Mouse (Mus musculus): ENCODE measurements around the gene Fam207a. TPM values are rescaled to one million over a fixed set of nuclear protein-coding genes. Genes with fewer than 3 reads are reported as not detected.

Fam207a gene
- total RNA-seq, 2 experiments from 2014 or later: 19.2 to 25.0 TPM

GRCm38 (mm10) chr10:77502967-77503922, 12.3 kb downstream of the Fam207a start:
- no peak for DNase-seq

GRCm38 (mm10) chr10:77500636-77501035, 14.9 kb downstream of the Fam207a start:
- DNase-seq: no peak

GRCm38 (mm10) chr10:77498254-77498653, 17.3 kb downstream of the Fam207a start:
- no peak for DNase-seq

- DNase-seq: no peak
Measured at GRCm38 (mm10) chr10:77497185-77497584, 18.4 kb downstream of the Fam207a start.

GRCm38 (mm10) chr10:77492885-77493284, 22.7 kb downstream of the Fam207a start:
- no peak for DNase-seq

GRCm38 (mm10) chr10:77491585-77491984, 24.0 kb downstream of the Fam207a start:
- DNase-seq: no peak

- no peak for DNase-seq
Measured at GRCm38 (mm10) chr10:77488168-77488567, 27.4 kb downstream of the Fam207a start.

GRCm38 (mm10) chr10:77485786-77486185, 29.8 kb downstream of the Fam207a start:
- no peak for DNase-seq

GRCm38 (mm10) chr10:77484205-77484935, 31.2 kb downstream of the Fam207a start:
- peak; percentile 20 to 40 for DNase-seq

GRCm38 (mm10) chr10:77481814-77482213, 33.8 kb downstream of the Fam207a start:
- DNase-seq: no peak

- no peak for DNase-seq
Measured at GRCm38 (mm10) chr10:77479972-77480371, 35.6 kb downstream of the Fam207a start.

GRCm38 (mm10) chr10:77476907-77477306, 38.7 kb downstream of the Fam207a start:
- no peak for DNase-seq

GRCm38 (mm10) chr10:77472188-77472587, 43.4 kb downstream of the Fam207a start:
- DNase-seq: no peak

GRCm38 (mm10) chr10:77471512-77471911, 44.1 kb downstream of the Fam207a start:
- no peak for DNase-seq

GRCm38 (mm10) chr10:77470763-77471162, 44.8 kb downstream of the Fam207a start:
- DNase-seq: no peak

- no peak for DNase-seq
Measured at GRCm38 (mm10) chr10:77468675-77469074, 46.9 kb downstream of the Fam207a start.

- DNase-seq: no peak
Measured at GRCm38 (mm10) chr10:77467407-77467806, 48.2 kb downstream of the Fam207a start.

GRCm38 (mm10) chr10:77465902-77466301, 49.7 kb downstream of the Fam207a start:
- no peak for DNase-seq

- peak; percentile 81 to 85 for DNase-seq
Measured at GRCm38 (mm10) chr10:77464181-77464936, 51.2 kb downstream of the Fam207a start.

GRCm38 (mm10) chr10:77461161-77461560, 54.4 kb downstream of the Fam207a start:
- no peak for DNase-seq

- DNase-seq: peak; percentile 30 to 47
Measured at GRCm38 (mm10) chr10:77457701-77458100, 57.9 kb downstream of the Fam207a start.

- peak; percentile 82 to 86 for DNase-seq
Measured at GRCm38 (mm10) chr10:77456507-77456906, 59.1 kb downstream of the Fam207a start.

Data from adrenal gland, postnatal 36 days (tissue).